Mouse (Mus musculus) MEL (cell line): ENCODE data around the gene Slc1a1. TPM values are rescaled to one million over a fixed set of nuclear protein-coding genes. Genes with fewer than 3 reads are reported as not detected.

Experiments
- DNase-seq: peaks from one replicate; pipeline ENCODE4 v3.0.0; 2011; ENCODE audit warnings: low read depth, low spot score
- H3K27ac ChIP-seq: 2 replicates; pipeline ENCODE4 v1.5.1; 2012; ENCODE audit warnings: low read depth, mild to moderate bottlenecking, control low read depth, low read length, moderate library complexity; ENCODE audit not compliant: control insufficient read depth
- H3K27me3 ChIP-seq, 2 experiments: fragments of 150-350 bp in 1 of 2; sonication (generic) in 1 of 2; 2 replicates each; pipeline ENCODE4 v1.6.1; 2012; ENCODE audit warnings: low read length in 2 of 2, mild to moderate bottlenecking in 2 of 2, improper control_type of control experiment in 1 of 2, moderate library complexity in 1 of 2; ENCODE audit not compliant: insufficient read depth in 2 of 2, control insufficient read depth in 1 of 2
- H3K36me3 ChIP-seq, 2 experiments: 2 replicates each; pipeline ENCODE4 v1.6.1; 2012 to 2014; ENCODE audit warnings: low read length in 2 of 2, improper control_type of control experiment in 1 of 2, inconsistent platforms in 1 of 2, mild to moderate bottlenecking in 1 of 2; ENCODE audit not compliant: insufficient read depth in 2 of 2, control insufficient read depth in 1 of 2
- H3K4me1 ChIP-seq, 2 experiments: fragments of 150-350 bp in 1 of 2; sonication (generic) in 1 of 2; 2 replicates each; pipeline ENCODE4 v1.6.1; 2012; ENCODE audit warnings: low read length in 2 of 2, improper control_type of control experiment in 1 of 2, mild to moderate bottlenecking in 1 of 2; ENCODE audit not compliant: insufficient read depth in 2 of 2, control insufficient read depth in 1 of 2
- H3K4me3 ChIP-seq, 2 experiments: fragments of 150-350 bp in 1 of 2; sonication (generic) in 1 of 2; 2 replicates each; pipeline ENCODE4 v1.5.1; 2012; ENCODE audit warnings: low read depth in 2 of 2, low read length in 2 of 2, mild to moderate bottlenecking in 2 of 2, moderate library complexity in 2 of 2, control low read depth in 1 of 2, improper control_type of control experiment in 1 of 2; ENCODE audit not compliant: control insufficient read depth in 1 of 2, insufficient read depth in 1 of 2
- H3K79me2 ChIP-seq: 2 replicates; pipeline ENCODE4 v1.6.1; 2012; ENCODE audit warnings: mild to moderate bottlenecking, low read length, moderate library complexity; ENCODE audit not compliant: control insufficient read depth, poor library complexity, insufficient read depth
- H3K9ac ChIP-seq: 2 replicates; pipeline ENCODE4 v1.6.1; 2012; ENCODE audit warnings: low read depth, mild to moderate bottlenecking, control low read depth, low read length, moderate library complexity; ENCODE audit not compliant: control insufficient read depth, poor library complexity, severe bottlenecking
- H3K9me3 ChIP-seq: fragments of 150-350 bp; sonication (generic); replicated peaks from 2 replicates; pipeline ENCODE4 v1.6.1; 2012; ENCODE audit warnings: mild to moderate bottlenecking, low read length, improper control_type of control experiment, moderate library complexity; ENCODE audit not compliant: insufficient read depth
- BHLHE40 ChIP-seq: IDR thresholded peaks from 2 replicates; pipeline ENCODE4 v1.6.1; 2012; ENCODE audit warnings: low read depth, mild to moderate bottlenecking, inconsistent platforms, low read length, improper control_type of control experiment, borderline replicate concordance
- CHD1 ChIP-seq: IDR thresholded peaks from 2 replicates; pipeline ENCODE4 v1.6.1; 2012; ENCODE audit warnings: low read depth, mild to moderate bottlenecking, inconsistent platforms, low read length, improper control_type of control experiment
- CHD2 ChIP-seq: IDR thresholded peaks from 2 replicates; pipeline ENCODE4 v1.6.1; 2011; ENCODE audit warnings: low read length, improper control_type of control experiment
- E2F4 ChIP-seq: IDR thresholded peaks from 2 replicates; pipeline ENCODE4 v1.6.1; 2011; ENCODE audit warnings: low read depth, low read length, improper control_type of control experiment, borderline replicate concordance
- ELF1 ChIP-seq: IDR thresholded peaks from 2 replicates; pipeline ENCODE4 v1.6.1; 2014; ENCODE audit warnings: low read depth, mild to moderate bottlenecking, inconsistent platforms, low read length, improper control_type of control experiment, moderate library complexity
- EP300 ChIP-seq, 2 experiments: IDR thresholded peaks; 2 replicates each; pipeline ENCODE4 v1.6.1; 2011; ENCODE audit warnings: improper control_type of control experiment in 2 of 2, low read length in 2 of 2, low read depth in 1 of 2, mild to moderate bottlenecking in 1 of 2
- ETS1 ChIP-seq: IDR thresholded peaks from 2 replicates; pipeline ENCODE4 v1.6.1; 2012; ENCODE audit warnings: low read depth, mild to moderate bottlenecking, inconsistent platforms, low read length, improper control_type of control experiment, moderate library complexity
- GABPA ChIP-seq: IDR thresholded peaks from 2 replicates; pipeline ENCODE4 v1.6.1; 2012; ENCODE audit warnings: low read depth, mild to moderate bottlenecking, inconsistent platforms, low read length, improper control_type of control experiment, moderate library complexity
- HCFC1 ChIP-seq: IDR thresholded peaks from 2 replicates; pipeline ENCODE4 v1.6.1; 2012; ENCODE audit warnings: low read depth, mild to moderate bottlenecking, inconsistent platforms, low read length, improper control_type of control experiment, moderate library complexity
- JUND ChIP-seq: IDR thresholded peaks from 2 replicates; pipeline ENCODE4 v1.6.1; 2011; ENCODE audit warnings: low read depth, mild to moderate bottlenecking, improper control_type of control experiment, low read length
- MAFK ChIP-seq: IDR thresholded peaks from 2 replicates; pipeline ENCODE4 v1.6.1; 2011; ENCODE audit warnings: low read depth, mild to moderate bottlenecking, low read length, improper control_type of control experiment, borderline replicate concordance
- MAX ChIP-seq: IDR thresholded peaks from 2 replicates; pipeline ENCODE4 v1.6.1; 2011; ENCODE audit warnings: low read length, improper control_type of control experiment
- MEF2A ChIP-seq: IDR thresholded peaks from 2 replicates; pipeline ENCODE4 v1.6.1; 2014; ENCODE audit warnings: low read depth, mild to moderate bottlenecking, inconsistent platforms, low read length, improper control_type of control experiment; ENCODE audit not compliant: poor library complexity, insufficient replicate concordance, severe bottlenecking; ENCODE audit errors: extremely low read depth
- MYB ChIP-seq: IDR thresholded peaks from 2 replicates; pipeline ENCODE4 v1.6.1; 2011; ENCODE audit warnings: mild to moderate bottlenecking, low read depth, low read length, improper control_type of control experiment
- POLR2AphosphoS2 ChIP-seq: IDR thresholded peaks from 2 replicates; pipeline ENCODE4 v1.6.1; 2011; ENCODE audit warnings: low read length, improper control_type of control experiment
- SIN3A ChIP-seq: IDR thresholded peaks from 2 replicates; pipeline ENCODE4 v1.6.1; 2012; ENCODE audit warnings: low read length, improper control_type of control experiment, inconsistent platforms
- USF2 ChIP-seq, 2 experiments: IDR thresholded peaks; 2 replicates each; pipeline ENCODE4 v1.6.1; 2011 to 2012; ENCODE audit warnings: improper control_type of control experiment in 2 of 2, low read length in 2 of 2, borderline replicate concordance in 1 of 2, inconsistent platforms in 1 of 2, low read depth in 1 of 2, mild to moderate bottlenecking in 1 of 2; ENCODE audit not compliant: insufficient read depth in 1 of 2
- ZKSCAN1 ChIP-seq: IDR thresholded peaks from 2 replicates; pipeline ENCODE4 v1.6.1; 2012; ENCODE audit warnings: low read depth, mild to moderate bottlenecking, inconsistent platforms, low read length, improper control_type of control experiment, moderate library complexity
- ZNF384 ChIP-seq: IDR thresholded peaks from 2 replicates; pipeline ENCODE4 v1.6.1; 2012; ENCODE audit warnings: low read depth, mild to moderate bottlenecking, inconsistent platforms, low read length, improper control_type of control experiment
- polyA plus RNA-seq, 2 experiments: library from polyadenylated mRNA; stranded (reverse) in 1 of 2; unstranded in 1 of 2; fragments of >175 nt in 1 of 2; fragments of >200 nt in 1 of 2; gene quantifications; 2 replicates each; pipeline versions ENCODE4 v1.2.1 to v1.2.4; 2012; ENCODE audit warnings: low replicate concordance in 2 of 2, low read depth in 1 of 2; ENCODE audit not compliant: insufficient read length in 2 of 2, insufficient read depth in 1 of 2, missing spikeins in 1 of 2
- total RNA-seq: library from RNA; depleted of rRNA; stranded (reverse); fragments of 300-350 nt; gene quantifications from 2 replicates; pipeline ENCODE4 v1.2.3, GENCODE M21; 2012

Gene Slc1a1
- total and polyA plus RNA-seq, 3 experiments, result 0.07 TPM; not detected in 2

DNA sequence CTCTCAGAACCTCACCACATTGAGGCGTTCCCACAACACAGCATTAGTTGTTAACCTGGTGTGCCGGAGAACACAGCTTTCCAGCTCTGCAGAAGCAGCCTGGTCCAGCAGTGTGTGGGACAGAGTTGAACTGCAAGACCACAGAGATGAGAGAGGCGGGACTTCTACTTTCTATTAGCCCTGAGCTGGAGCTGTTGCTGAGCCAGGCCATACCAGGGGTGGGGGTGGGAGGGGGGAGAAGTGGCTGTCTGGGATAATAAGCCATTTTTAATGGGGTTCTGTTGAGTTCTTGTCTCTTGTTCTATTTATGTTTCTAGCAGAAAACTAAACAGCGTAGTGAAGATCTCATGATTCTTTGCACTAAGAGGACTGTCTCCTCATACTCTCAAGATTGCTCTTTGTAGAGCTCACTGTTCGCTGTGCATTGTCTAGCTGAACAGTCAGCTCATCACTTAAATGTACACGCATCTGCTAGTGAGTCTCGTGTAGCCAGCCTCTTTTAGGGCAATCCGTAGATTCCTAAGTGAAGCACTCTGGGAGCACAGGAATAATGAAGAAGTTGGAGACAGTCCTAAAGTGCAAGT, 68.8 kb downstream of the Slc1a1 start:
- Histone ChIP-seq H3K9ac (no peak overlapping the region), H3K36me3 (no peaks in the 10 kb centered on the region), H3K27ac (no peak overlapping the region), H3K4me3 (no peak overlapping the region), H3K27me3 (peaks cover 2 to 5% of the 10 kb centered on the region in 2 experiments; a peak in 3 of 4 replicates), H3K4me1 (no peaks in the 10 kb centered on the region), H3K79me2 (no peaks in the 10 kb centered on the region), H3K9me3 (no peaks in the 10 kb centered on the region)
- DNase-seq, result no peak
- TF ChIP-seq MAFK (no peak), CHD2 (no peak), E2F4 (no peak), MYB (no peak), GABPA (no peak), USF2 (IDR thresholded peaks at IDR 0.05; ENCODE audit: borderline replicate concordance in 1 of 2, insufficient read depth in 1 of 2, low read depth in 1 of 2, low read length in 2 of 2) (no peak), EP300 (IDR thresholded peaks at IDR 0.05; ENCODE audit: low read depth in 1 of 2, low read length in 2 of 2) (no peak), CHD1 (no peak)

DNA sequence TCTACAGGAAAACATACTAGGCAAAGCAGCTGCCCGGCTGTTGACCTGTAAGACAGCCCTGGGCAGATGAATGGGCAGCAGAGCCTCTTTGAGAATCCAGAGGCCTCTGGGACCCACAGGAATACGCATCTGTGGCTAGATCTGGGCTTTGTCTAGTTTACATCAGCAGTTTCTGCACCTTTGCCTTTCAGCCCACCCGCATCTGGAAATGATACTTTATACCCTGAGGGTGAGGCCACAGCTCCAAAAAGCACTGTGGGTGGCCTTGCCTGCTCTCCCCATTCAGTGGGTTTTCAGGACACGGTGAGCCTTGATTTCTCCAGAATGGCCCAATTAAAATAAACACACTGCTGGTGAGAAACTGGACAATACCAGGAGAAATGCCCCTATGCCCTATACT, 73.3 kb downstream of the Slc1a1 start:
- Histone ChIP-seq H3K4me1 (no peaks in the 10 kb centered on the region), H3K9me3 (no peaks in the 10 kb centered on the region), H3K4me3 (no peak overlapping the region), H3K79me2 (no peaks in the 10 kb centered on the region), H3K27ac (no peak overlapping the region)
- no peak for DNase-seq
- TF ChIP-seq GABPA, result no peak
- TF ChIP-seq, all 39 proteins: peak for 0
- H3K36me3 ChIP-seq, result no peaks in the 10 kb centered on the region
- peaks cover 2% of the 10 kb centered on the region in 2 experiments; a peak in 3 of 4 replicates for H3K27me3 ChIP-seq
- no peak overlapping the region for H3K9ac ChIP-seq

DNA sequence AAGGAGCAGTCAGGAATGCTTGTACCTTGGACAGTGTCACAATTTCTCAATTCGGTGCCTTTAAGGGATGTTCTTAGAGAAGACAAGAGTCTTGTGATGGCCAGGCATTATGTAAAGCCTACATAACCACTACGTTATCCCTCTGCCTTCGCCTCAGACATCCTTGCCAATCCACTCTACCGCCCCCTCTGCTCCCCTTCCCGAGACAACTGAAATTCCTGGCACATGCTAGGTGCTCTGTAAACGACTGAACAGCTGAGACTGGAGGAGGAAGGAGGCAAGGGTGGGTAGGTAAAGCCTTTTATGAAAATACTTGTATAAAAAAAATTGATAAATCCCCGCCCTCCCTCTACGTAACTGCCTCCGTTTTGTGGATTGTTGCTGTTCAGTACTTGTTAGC, 73.8 kb downstream of the Slc1a1 start:
- H3K79me2 ChIP-seq, result no peaks in the 10 kb centered on the region
- H3K4me3 ChIP-seq, result no peak overlapping the region
- H3K9me3 ChIP-seq, result no peaks in the 10 kb centered on the region
- no peak overlapping the region for H3K9ac ChIP-seq
- DNase-seq, result no peak
- TF ChIP-seq SIN3A (no peak), ZKSCAN1 (no peak), BHLHE40 (no peak), JUND (no peak), ZNF384 (no peak), MEF2A (no peak), POLR2AphosphoS2 (no peak), MAX (no peak), HCFC1 (no peak), ETS1 (no peak), ELF1 (no peak)
- H3K36me3 ChIP-seq, result no peaks in the 10 kb centered on the region
- no peaks in the 10 kb centered on the region for H3K4me1 ChIP-seq
- peaks cover 2% of the 10 kb centered on the region in 2 experiments; a peak in 3 of 4 replicates for H3K27me3 ChIP-seq
- H3K27ac ChIP-seq, result no peak overlapping the region
